Mouse (Mus musculus) MEL (cell line): Measurements from ENCODE around the gene Actr8. TPM values are rescaled to one million over a fixed set of nuclear protein-coding genes. Genes with fewer than 3 reads are reported as not detected.

ENCODE experiments used
- DNase-seq: peaks from one replicate; pipeline ENCODE4 v3.0.0; 2011; ENCODE audit warnings: low read depth, low spot score
- H3K27ac ChIP-seq: 2 replicates; pipeline ENCODE4 v1.5.1; 2012; ENCODE audit warnings: low read depth, mild to moderate bottlenecking, control low read depth, low read length, moderate library complexity; ENCODE audit not compliant: control insufficient read depth
- H3K27me3 ChIP-seq, 2 experiments: fragments of 150-350 bp in 1 of 2; sonication (generic) in 1 of 2; 2 replicates each; pipeline ENCODE4 v1.6.1; 2012; ENCODE audit warnings: low read length in 2 of 2, mild to moderate bottlenecking in 2 of 2, improper control_type of control experiment in 1 of 2, moderate library complexity in 1 of 2; ENCODE audit not compliant: insufficient read depth in 2 of 2, control insufficient read depth in 1 of 2
- H3K36me3 ChIP-seq, 2 experiments: 2 replicates each; pipeline ENCODE4 v1.6.1; 2012 to 2014; ENCODE audit warnings: low read length in 2 of 2, improper control_type of control experiment in 1 of 2, inconsistent platforms in 1 of 2, mild to moderate bottlenecking in 1 of 2; ENCODE audit not compliant: insufficient read depth in 2 of 2, control insufficient read depth in 1 of 2
- H3K4me1 ChIP-seq, 2 experiments: fragments of 150-350 bp in 1 of 2; sonication (generic) in 1 of 2; 2 replicates each; pipeline ENCODE4 v1.6.1; 2012; ENCODE audit warnings: low read length in 2 of 2, improper control_type of control experiment in 1 of 2, mild to moderate bottlenecking in 1 of 2; ENCODE audit not compliant: insufficient read depth in 2 of 2, control insufficient read depth in 1 of 2
- H3K4me3 ChIP-seq, 2 experiments: fragments of 150-350 bp in 1 of 2; sonication (generic) in 1 of 2; 2 replicates each; pipeline ENCODE4 v1.5.1; 2012; ENCODE audit warnings: low read depth in 2 of 2, low read length in 2 of 2, mild to moderate bottlenecking in 2 of 2, moderate library complexity in 2 of 2, control low read depth in 1 of 2, improper control_type of control experiment in 1 of 2; ENCODE audit not compliant: control insufficient read depth in 1 of 2, insufficient read depth in 1 of 2
- H3K79me2 ChIP-seq: 2 replicates; pipeline ENCODE4 v1.6.1; 2012; ENCODE audit warnings: mild to moderate bottlenecking, low read length, moderate library complexity; ENCODE audit not compliant: control insufficient read depth, poor library complexity, insufficient read depth
- H3K9ac ChIP-seq: 2 replicates; pipeline ENCODE4 v1.6.1; 2012; ENCODE audit warnings: low read depth, mild to moderate bottlenecking, control low read depth, low read length, moderate library complexity; ENCODE audit not compliant: control insufficient read depth, poor library complexity, severe bottlenecking
- H3K9me3 ChIP-seq: fragments of 150-350 bp; sonication (generic); replicated peaks from 2 replicates; pipeline ENCODE4 v1.6.1; 2012; ENCODE audit warnings: mild to moderate bottlenecking, low read length, improper control_type of control experiment, moderate library complexity; ENCODE audit not compliant: insufficient read depth
- BHLHE40 ChIP-seq: IDR thresholded peaks from 2 replicates; pipeline ENCODE4 v1.6.1; 2012; ENCODE audit warnings: low read depth, mild to moderate bottlenecking, inconsistent platforms, low read length, improper control_type of control experiment, borderline replicate concordance
- CHD1 ChIP-seq: IDR thresholded peaks from 2 replicates; pipeline ENCODE4 v1.6.1; 2012; ENCODE audit warnings: low read depth, mild to moderate bottlenecking, inconsistent platforms, low read length, improper control_type of control experiment
- CTCF ChIP-seq, 3 experiments: IDR thresholded peaks in 2 of 3; conservative IDR thresholded peaks in 1 of 3; 2 replicates each; pipeline ENCODE4 v1.5.1; 2011 to 2012; ENCODE audit warnings: low read length in 3 of 3, low read depth in 2 of 3, mild to moderate bottlenecking in 2 of 3, improper control_type of control experiment in 1 of 3, inconsistent platforms in 1 of 3, mixed read lengths in 1 of 3, moderate library complexity in 1 of 3; ENCODE audit not compliant: control insufficient read depth in 1 of 3, insufficient read depth in 1 of 3, poor library complexity in 1 of 3, severe bottlenecking in 1 of 3
- E2F4 ChIP-seq: IDR thresholded peaks from 2 replicates; pipeline ENCODE4 v1.6.1; 2011; ENCODE audit warnings: low read depth, low read length, improper control_type of control experiment, borderline replicate concordance
- ELF1 ChIP-seq: IDR thresholded peaks from 2 replicates; pipeline ENCODE4 v1.6.1; 2014; ENCODE audit warnings: low read depth, mild to moderate bottlenecking, inconsistent platforms, low read length, improper control_type of control experiment, moderate library complexity
- EP300 ChIP-seq, 2 experiments: IDR thresholded peaks; 2 replicates each; pipeline ENCODE4 v1.6.1; 2011; ENCODE audit warnings: improper control_type of control experiment in 2 of 2, low read length in 2 of 2, low read depth in 1 of 2, mild to moderate bottlenecking in 1 of 2
- GATA1 ChIP-seq: IDR thresholded peaks from 2 replicates; pipeline ENCODE4 v1.6.1; 2011; ENCODE audit warnings: low read depth, low read length, improper control_type of control experiment
- JUND ChIP-seq: IDR thresholded peaks from 2 replicates; pipeline ENCODE4 v1.6.1; 2011; ENCODE audit warnings: low read depth, mild to moderate bottlenecking, improper control_type of control experiment, low read length
- KAT2A ChIP-seq: conservative IDR thresholded peaks from 2 replicates; pipeline ENCODE4 v1.6.1; 2012; ENCODE audit warnings: low read depth, low read length, improper control_type of control experiment, inconsistent platforms
- MAFK ChIP-seq: IDR thresholded peaks from 2 replicates; pipeline ENCODE4 v1.6.1; 2011; ENCODE audit warnings: low read depth, mild to moderate bottlenecking, low read length, improper control_type of control experiment, borderline replicate concordance
- MEF2A ChIP-seq: IDR thresholded peaks from 2 replicates; pipeline ENCODE4 v1.6.1; 2014; ENCODE audit warnings: low read depth, mild to moderate bottlenecking, inconsistent platforms, low read length, improper control_type of control experiment; ENCODE audit not compliant: poor library complexity, insufficient replicate concordance, severe bottlenecking; ENCODE audit errors: extremely low read depth
- MXI1 ChIP-seq: IDR thresholded peaks from 2 replicates; pipeline ENCODE4 v1.6.1; 2011; ENCODE audit warnings: mild to moderate bottlenecking, low read depth, low read length, improper control_type of control experiment
- MYC ChIP-seq: IDR thresholded peaks from 2 replicates; pipeline ENCODE4 v1.6.1; 2011; ENCODE audit warnings: low read depth, mild to moderate bottlenecking, low read length, improper control_type of control experiment, moderate library complexity
- POLR2A ChIP-seq, 2 experiments: IDR thresholded peaks; 2 replicates each; pipeline ENCODE4 v1.6.1; 2011 to 2012; ENCODE audit warnings: low read length in 2 of 2, mild to moderate bottlenecking in 2 of 2, control low read depth in 1 of 2, improper control_type of control experiment in 1 of 2, low read depth in 1 of 2, moderate library complexity in 1 of 2; ENCODE audit not compliant: control insufficient read depth in 1 of 2, insufficient read depth in 1 of 2, poor library complexity in 1 of 2
- POLR2AphosphoS5 ChIP-seq: IDR thresholded peaks from 2 replicates; pipeline ENCODE4 v1.6.1; 2012; ENCODE audit warnings: low read depth, borderline replicate concordance, mild to moderate bottlenecking, inconsistent platforms, low read length, moderate library complexity, mixed read lengths
- SMC3 ChIP-seq: IDR thresholded peaks from 2 replicates; pipeline ENCODE4 v1.6.1; 2011; ENCODE audit warnings: low read depth, low read length, improper control_type of control experiment
- UBTF ChIP-seq: IDR thresholded peaks from 2 replicates; pipeline ENCODE4 v1.6.1; 2012; ENCODE audit warnings: low read depth, mild to moderate bottlenecking, inconsistent platforms, low read length, improper control_type of control experiment, moderate library complexity, borderline replicate concordance; ENCODE audit not compliant: insufficient read depth
- USF1 ChIP-seq: IDR thresholded peaks from 2 replicates; pipeline ENCODE4 v1.6.1; 2014; ENCODE audit warnings: low read depth, mild to moderate bottlenecking, inconsistent platforms, low read length, improper control_type of control experiment, moderate library complexity
- USF2 ChIP-seq, 2 experiments: IDR thresholded peaks; 2 replicates each; pipeline ENCODE4 v1.6.1; 2011 to 2012; ENCODE audit warnings: improper control_type of control experiment in 2 of 2, low read length in 2 of 2, borderline replicate concordance in 1 of 2, inconsistent platforms in 1 of 2, low read depth in 1 of 2, mild to moderate bottlenecking in 1 of 2; ENCODE audit not compliant: insufficient read depth in 1 of 2
- ZC3H11A ChIP-seq: IDR thresholded peaks from 2 replicates; pipeline ENCODE4 v1.6.1; 2012; ENCODE audit warnings: low read depth, mild to moderate bottlenecking, inconsistent platforms, low read length, improper control_type of control experiment
- ZMIZ1 ChIP-seq: IDR thresholded peaks from 2 replicates; pipeline ENCODE4 v1.6.1; 2012; ENCODE audit warnings: low read depth, mild to moderate bottlenecking, inconsistent platforms, low read length, improper control_type of control experiment, moderate library complexity
- ZNF384 ChIP-seq: IDR thresholded peaks from 2 replicates; pipeline ENCODE4 v1.6.1; 2012; ENCODE audit warnings: low read depth, mild to moderate bottlenecking, inconsistent platforms, low read length, improper control_type of control experiment
- polyA plus RNA-seq, 2 experiments: library from polyadenylated mRNA; stranded (reverse) in 1 of 2; unstranded in 1 of 2; fragments of >175 nt in 1 of 2; fragments of >200 nt in 1 of 2; gene quantifications; 2 replicates each; pipeline versions ENCODE4 v1.2.1 to v1.2.4; 2012; ENCODE audit warnings: low replicate concordance in 2 of 2, low read depth in 1 of 2; ENCODE audit not compliant: insufficient read length in 2 of 2, insufficient read depth in 1 of 2, missing spikeins in 1 of 2
- total RNA-seq: library from RNA; depleted of rRNA; stranded (reverse); fragments of 300-350 nt; gene quantifications from 2 replicates; pipeline ENCODE4 v1.2.3, GENCODE M21; 2012

Actr8 gene
- total and polyA plus RNA-seq, 3 experiments, result 31.0 to 36.4 TPM; not detected in 1

- Histone ChIP-seq H3K36me3 (peaks cover 0 to 13% of the 10 kb centered on the region in 2 experiments; a peak in 2 of 4 replicates), H3K27me3 (no peaks in the 10 kb centered on the region), H3K27ac (no peak overlapping the region), H3K4me1 (no peaks in the 10 kb centered on the region), H3K9ac (no peak overlapping the region), H3K9me3 (no peaks in the 10 kb centered on the region), H3K4me3 (no peak overlapping the region), H3K79me2 (no peaks in the 10 kb centered on the region)
- no peak for TF ChIP-seq ZNF384
- no peak for TF ChIP-seq E2F4
- TF ChIP-seq EP300 (IDR thresholded peaks at IDR 0.05; ENCODE audit: low read depth in 1 of 2, low read length in 2 of 2), result no peak
- no peak for TF ChIP-seq USF1
- no peak for TF ChIP-seq JUND
- no peak for TF ChIP-seq ZMIZ1
- TF ChIP-seq CTCF (IDR thresholded peaks at IDR 0.05 in 2 of 3, conservative IDR thresholded peaks at IDR 0.05 in 1 of 3; ENCODE audit: control insufficient read depth in 1 of 3, insufficient read depth in 1 of 3, low read depth in 2 of 3, low read length in 3 of 3, poor library complexity in 1 of 3, severe bottlenecking in 1 of 3), result no peak
- TF ChIP-seq GATA1, result no peak
- no peak for TF ChIP-seq POLR2AphosphoS5
- no peak for TF ChIP-seq POLR2A (IDR thresholded peaks at IDR 0.05; ENCODE audit: control insufficient read depth in 1 of 2, insufficient read depth in 1 of 2, low read depth in 1 of 2, low read length in 2 of 2, poor library complexity in 1 of 2)
- TF ChIP-seq CHD1, result no peak
- TF ChIP-seq MAFK, result no peak
- no peak for DNase-seq
Observed at GRCm38 (mm10) chr14:29987739-29988138, 9.6 kb downstream of the Actr8 start.

GRCm38 (mm10) chr14:29988337-29988736 lies 10.2 kb downstream of the Actr8 start:
- H3K4me1 ChIP-seq, result no peaks in the 10 kb centered on the region
- peaks cover 0 to 12% of the 10 kb centered on the region in 2 experiments; a peak in 2 of 4 replicates for H3K36me3 ChIP-seq
- no peak overlapping the region for H3K4me3 ChIP-seq
- H3K79me2 ChIP-seq, result no peaks in the 10 kb centered on the region
- TF ChIP-seq ZMIZ1, result no peak
- no peak for TF ChIP-seq MEF2A
- no peak for TF ChIP-seq KAT2A
- TF ChIP-seq BHLHE40, result no peak
- TF ChIP-seq UBTF, result no peak
- no peak for TF ChIP-seq CTCF (IDR thresholded peaks at IDR 0.05 in 2 of 3, conservative IDR thresholded peaks at IDR 0.05 in 1 of 3; ENCODE audit: control insufficient read depth in 1 of 3, insufficient read depth in 1 of 3, low read depth in 2 of 3, low read length in 3 of 3, poor library complexity in 1 of 3, severe bottlenecking in 1 of 3)
- TF ChIP-seq SMC3, result no peak
- no peak for TF ChIP-seq USF1
- no peak for TF ChIP-seq MYC
- no peak for TF ChIP-seq ELF1
- no peak for TF ChIP-seq POLR2A (IDR thresholded peaks at IDR 0.05; ENCODE audit: control insufficient read depth in 1 of 2, insufficient read depth in 1 of 2, low read depth in 1 of 2, low read length in 2 of 2, poor library complexity in 1 of 2)
- no peak for TF ChIP-seq USF2 (IDR thresholded peaks at IDR 0.05; ENCODE audit: borderline replicate concordance in 1 of 2, insufficient read depth in 1 of 2, low read depth in 1 of 2, low read length in 2 of 2)
- no peak for TF ChIP-seq CHD1
- no peak for TF ChIP-seq MAFK
- TF ChIP-seq MXI1, result no peak
- TF ChIP-seq GATA1, result no peak
- TF ChIP-seq ZC3H11A, result no peak
- no peak for DNase-seq
- H3K27me3 ChIP-seq, result no peaks in the 10 kb centered on the region
- no peaks in the 10 kb centered on the region for H3K9me3 ChIP-seq
- H3K27ac ChIP-seq, result no peak overlapping the region
- H3K9ac ChIP-seq, result no peak overlapping the region
